Mouse (Mus musculus) stomach, postnatal 0 days (tissue): ENCODE measurements around the gene Klc1.

Experiments
- CTCF ChIP-seq: IDR thresholded peaks from 2 replicates; pipeline ENCODE4 v1.5.1; 2016; ENCODE audit warnings: antibody characterized with exemption, low read depth, mild to moderate bottlenecking, moderate library complexity
- EP300 ChIP-seq: optimal IDR thresholded peaks from 2 replicates; pipeline ENCODE3; 2016; ENCODE audit warnings: antibody characterized with exemption

DNA sequence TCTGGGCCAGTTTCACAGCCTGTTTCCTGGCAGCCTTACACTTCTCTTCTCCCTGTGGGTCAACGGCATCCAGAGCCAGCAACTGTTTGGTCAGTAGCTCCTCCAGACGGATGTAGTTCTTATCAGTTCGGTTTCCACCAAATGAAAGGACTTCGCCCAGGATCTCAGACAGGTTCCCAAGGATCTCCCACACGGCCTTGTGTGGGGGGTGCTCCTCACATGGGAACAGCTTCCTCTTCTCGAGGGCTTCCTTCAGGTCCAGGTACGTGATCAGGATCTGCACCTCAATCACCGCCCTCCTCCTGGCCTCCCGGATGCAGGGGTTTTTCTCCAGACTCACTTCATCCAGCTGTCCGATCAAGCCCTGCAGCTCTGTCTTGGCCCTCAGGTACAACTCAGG lies 48.6 kb upstream of the Klc1 start:
- TF ChIP-seq CTCF: no peak
- no peak for TF ChIP-seq EP300
